Mouse (Mus musculus) liver, postnatal 0 days (tissue): ENCODE results near the gene Iqcd. TPM values are rescaled to one million over a fixed set of nuclear protein-coding genes. Genes with fewer than 3 reads are reported as not detected.

ENCODE experiments used
- ATAC-seq: fragments of 200-750 bp; cut with Nextera tagmentation; 2 replicates; pipeline ENCODE4 v1.8.0; 2017; ENCODE audit warnings: mild to moderate bottlenecking, moderate library complexity
- DNase-seq: peaks from one replicate; pipeline ENCODE4 v3.0.0-alpha.2; 2016
- H3K27ac ChIP-seq: fragments of 300-500 bp; sonication (generic); 2 replicates; pipeline ENCODE4 v1.5.1; 2014; ENCODE audit warnings: antibody characterized with exemption, moderate library complexity, mild to moderate bottlenecking, low read depth
- H3K27me3 ChIP-seq: fragments of 300-500 bp; sonication (generic); 2 replicates; pipeline ENCODE4 v1.6.1; 2014; ENCODE audit warnings: low read length, control low read depth, mixed read lengths; ENCODE audit not compliant: insufficient read depth
- H3K36me3 ChIP-seq: fragments of 300-500 bp; sonication (generic); replicated peaks from 2 replicates; pipeline ENCODE4 v1.6.1; 2014; ENCODE audit warnings: mild to moderate bottlenecking, control low read depth, low read length, moderate library complexity, mixed read lengths; ENCODE audit not compliant: insufficient read depth
- H3K4me1 ChIP-seq: fragments of 300-500 bp; sonication (generic); 2 replicates; pipeline ENCODE4 v1.6.1; 2014; ENCODE audit warnings: antibody characterized with exemption, mild to moderate bottlenecking, control low read depth; ENCODE audit not compliant: insufficient read depth
- H3K4me2 ChIP-seq: fragments of 300-500 bp; sonication (generic); 2 replicates; pipeline ENCODE4 v1.6.1; 2014; ENCODE audit warnings: low read depth, mild to moderate bottlenecking, low read length, moderate library complexity, mixed read lengths
- H3K4me3 ChIP-seq: fragments of 300-500 bp; sonication (generic); 2 replicates; pipeline ENCODE4 v1.5.1; 2014; ENCODE audit warnings: low read depth, low read length
- H3K9ac ChIP-seq: fragments of 300-500 bp; sonication (generic); replicated peaks from 2 replicates; pipeline ENCODE4 v1.6.1; 2014; ENCODE audit warnings: mild to moderate bottlenecking, moderate library complexity
- H3K9me3 ChIP-seq: fragments of 300-500 bp; sonication (generic); 2 replicates; pipeline ENCODE4 v1.6.1; 2016; ENCODE audit warnings: mild to moderate bottlenecking, control low read depth, low read length, mixed read lengths
- CTCF ChIP-seq: sonication (generic); IDR thresholded peaks from 2 replicates; pipeline ENCODE4 v1.5.1; 2016; ENCODE audit warnings: antibody characterized with exemption, low read depth
- EP300 ChIP-seq: IDR thresholded peaks from 2 replicates; pipeline ENCODE4 v1.6.1; 2016; ENCODE audit warnings: antibody characterized with exemption, low read depth, mild to moderate bottlenecking
- WGBS: fragments of 180-500 bp; shearing (Covaris S2); extraction: QIAGEN DNeasy Blood & Tissue Kit; methylation state at CpG from one replicate; pipeline ENCODE4 v1.1.7; 2014; ENCODE audit not compliant: insufficient replicate concordance; 5-methylcytosine and 5-hydroxymethylcytosine counted together
- polyA plus RNA-seq: library from polyadenylated mRNA; unstranded; fragments of >200 nt; fragmentation: Nextera tagmentation; extraction: Ambion mirVana; gene quantifications from 2 replicates; pipeline ENCODE4 v1.2.1, GENCODE M21; 2015

Iqcd gene
- polyA plus RNA-seq, 1 experiment from 2014 or later: 0.75 TPM

DNA sequence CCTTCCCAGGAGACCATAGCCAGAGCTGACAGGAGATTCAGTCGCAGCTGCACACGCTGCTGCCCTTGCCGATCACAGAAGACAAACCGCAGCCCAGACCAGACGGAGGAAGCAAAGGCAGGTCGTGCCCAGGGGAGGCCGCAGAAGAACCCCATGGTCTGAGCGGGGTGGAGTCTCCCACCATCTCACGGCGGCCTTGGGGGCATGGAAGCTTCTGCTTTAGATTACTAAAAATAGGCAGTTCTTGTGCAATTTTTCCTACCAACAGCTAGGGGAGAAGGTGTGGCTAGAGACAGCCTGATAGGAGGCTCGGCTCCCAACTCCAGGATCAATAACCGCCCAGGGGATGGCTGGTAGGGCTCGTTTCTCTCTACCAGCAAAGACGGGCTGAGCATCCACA is 30.1 kb upstream of the Iqcd start:
- ATAC-seq (peak; percentile 59), DNase-seq (peak; percentile 68)
- peaks cover 37% of the 10 kb centered on the region for H3K4me1 ChIP-seq
- H3K27me3 ChIP-seq: no peaks in the 10 kb centered on the region
- peak overlapping the region; percentile 72; the same call in 1 of the 2 replicates for H3K27ac ChIP-seq
- peak overlapping the region; percentile 29 for H3K4me3 ChIP-seq
- 0 out of 2 replicates have a peak overlapping the region, but pooled peaks have one; percentile 28 for H3K9ac ChIP-seq
- WGBS: 14% methylated on average over 14 of the region's 14 CpGs
- TF ChIP-seq EP300 (peak; percentile 51; the same call in 1 of the 2 replicates), CTCF (0 out of 2 replicates have a peak, but pooled peaks have one; percentile 15)
- peaks cover 40% of the 10 kb centered on the region for H3K36me3 ChIP-seq
- H3K4me2 ChIP-seq: peak overlapping the region; percentile 67
- H3K9me3 ChIP-seq: no peaks in the 10 kb centered on the region

- Histone ChIP-seq H3K36me3 (peaks cover 28% of the 10 kb centered on the region), H3K27ac (peak overlapping the region; percentile 94), H3K4me2 (peak overlapping the region; percentile 67), H3K4me1 (peaks cover 38% of the 10 kb centered on the region), H3K4me3 (peak overlapping the region; percentile 30), H3K27me3 (no peaks in the 10 kb centered on the region), H3K9ac (peak overlapping the region; percentile 36; the same call in 1 of the 2 replicates), H3K9me3 (no peaks in the 10 kb centered on the region)
- TF ChIP-seq EP300 (no peak), CTCF (no peak)
- DNase-seq (no peak), ATAC-seq (no peak)
- WGBS: 34% methylated on average over 9 of the region's 9 CpGs
Measured at GRCm38 (mm10) chr5:120560129-120560615, 28.6 kb upstream of the Iqcd start.

DNA sequence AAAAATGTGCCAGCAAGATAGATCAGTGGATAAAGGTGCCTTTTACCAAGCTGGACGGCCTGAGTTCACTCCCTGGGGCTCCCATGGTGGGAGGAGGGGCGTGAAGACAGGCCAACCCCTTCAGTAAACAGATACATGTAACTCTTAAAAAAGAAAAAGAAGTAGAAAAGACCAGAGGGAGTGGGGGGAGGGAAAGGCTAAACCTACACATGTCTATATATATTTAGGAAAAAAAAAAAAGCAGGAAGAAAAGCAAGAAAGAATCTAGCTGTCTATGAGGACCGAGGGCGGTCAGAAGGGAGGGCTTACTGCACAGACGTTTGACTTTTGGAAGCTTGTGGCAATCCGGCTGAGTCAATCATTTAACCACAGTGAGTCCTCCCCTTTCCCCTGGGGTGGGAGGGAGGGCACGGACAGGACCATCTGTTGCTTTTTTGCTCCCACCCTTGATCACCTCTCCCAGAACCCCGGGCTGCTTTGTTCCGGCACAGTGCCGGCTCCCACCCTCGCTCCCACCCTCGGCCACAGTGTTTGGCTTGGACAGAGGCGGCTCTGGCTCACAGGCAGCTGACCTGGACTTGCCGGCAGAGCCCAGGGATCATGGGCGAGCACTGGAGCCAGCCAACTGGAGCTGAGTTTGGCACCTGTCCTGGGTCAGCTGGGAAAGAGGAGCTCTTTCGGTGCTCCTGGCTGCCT is 28.1 kb upstream of the Iqcd start:
- WGBS: 11% methylated on average over 16 of the region's 16 CpGs
- H3K36me3 ChIP-seq: peaks cover 22% of the 10 kb centered on the region
- H3K4me3 ChIP-seq: peak overlapping the region; percentile 30
- no peaks in the 10 kb centered on the region for H3K27me3 ChIP-seq
- no peak for TF ChIP-seq CTCF
- TF ChIP-seq EP300: no peak
- H3K9me3 ChIP-seq: no peaks in the 10 kb centered on the region
- DNase-seq (peak; percentile 79), ATAC-seq (peak; percentile 68)
- H3K4me2 ChIP-seq: peak overlapping the region; percentile 67
- H3K27ac ChIP-seq: peak overlapping the region; percentile 94
- peaks cover 41% of the 10 kb centered on the region for H3K4me1 ChIP-seq
- peak overlapping the region; percentile 53 for H3K9ac ChIP-seq

- Histone ChIP-seq H3K36me3 (no peaks in the 10 kb centered on the region), H3K9ac (peak overlapping the region; percentile 38; the same call in 1 of the 2 replicates), H3K9me3 (no peaks in the 10 kb centered on the region), H3K27ac (peak overlapping the region; percentile 91), H3K4me1 (peaks cover 62% of the 10 kb centered on the region), H3K4me3 (no peak overlapping the region), H3K4me2 (peak overlapping the region; percentile 19; the same call in 1 of the 2 replicates), H3K27me3 (no peaks in the 10 kb centered on the region)
- TF ChIP-seq EP300: no peak
- TF ChIP-seq CTCF: no peak
- 47% methylated on average over 28 of the region's 28 CpGs for WGBS
- ATAC-seq: no peak
- DNase-seq: peak; percentile 47
Measured at GRCm38 (mm10) chr5:120562956-120563913, 25.6 kb upstream of the Iqcd start.

DNA sequence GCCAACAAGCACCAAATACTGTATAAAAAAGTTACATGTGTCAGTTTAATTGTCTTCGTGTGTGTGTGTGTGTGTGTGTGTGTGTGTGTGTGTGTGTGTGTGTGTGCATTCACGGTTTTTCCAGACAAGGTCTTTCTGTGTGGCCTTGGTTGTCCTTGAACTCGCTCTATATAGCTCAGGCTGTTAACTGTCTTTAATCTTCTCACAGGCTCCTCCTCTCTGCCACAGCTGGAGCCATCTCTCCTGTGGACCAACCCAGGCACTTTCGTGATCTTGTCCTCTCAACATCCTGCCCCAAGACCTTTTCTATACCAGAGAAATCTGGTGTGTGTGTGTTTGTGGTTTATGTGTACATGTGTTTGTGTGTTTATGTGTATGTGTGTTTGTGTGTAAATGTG is 24.9 kb upstream of the Iqcd start:
- H3K9ac ChIP-seq: no peak overlapping the region
- 36% methylated on average over 4 of the region's 4 CpGs for WGBS
- no peaks in the 10 kb centered on the region for H3K36me3 ChIP-seq
- H3K4me1 ChIP-seq: peaks cover 60% of the 10 kb centered on the region
- H3K27me3 ChIP-seq: no peaks in the 10 kb centered on the region
- DNase-seq (no peak), ATAC-seq (no peak)
- no peaks in the 10 kb centered on the region for H3K9me3 ChIP-seq
- H3K4me3 ChIP-seq: no peak overlapping the region
- H3K27ac ChIP-seq: peak overlapping the region; percentile 91
- H3K4me2 ChIP-seq: no peak overlapping the region
- TF ChIP-seq CTCF (no peak), EP300 (no peak)
